In the genomic region with DNA sequence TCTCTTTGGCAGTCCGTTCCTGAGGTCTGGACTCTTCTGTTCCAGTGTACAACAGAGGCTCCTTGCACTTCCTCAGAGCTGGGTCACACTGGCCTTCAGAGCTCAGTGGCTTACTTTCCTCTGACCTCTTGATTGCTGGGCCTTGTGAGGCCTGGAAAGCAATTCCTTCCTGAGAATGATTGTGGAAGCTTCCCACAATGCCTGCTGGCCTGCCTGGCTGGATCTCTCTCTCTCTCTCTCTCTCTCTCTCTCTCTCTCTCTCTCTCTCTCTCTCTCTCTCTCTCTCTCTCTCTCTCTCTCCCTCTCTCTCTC, we compare ENCODE assay signal across 8 mouse cellular contexts. TPM values are rescaled to one million over a fixed set of nuclear protein-coding genes. Genes with fewer than 3 reads are reported as not detected.
DNase-seq lines count a peak whose midpoint lies in the region; ATAC-seq and TF ChIP-seq lines count a peak whose summit lies in the region.

No protein-coding gene starts in this region.

- TF ChIP-seq POLR2A in liver, adult 2 months (IDR thresholded peaks at IDR 0.05; ENCODE audit: extremely low read depth, insufficient read depth, low read length): no peak

- WGBS in liver, adult 2 months: 50% methylated on average over 1 of the region's 1 CpGs
- WGBS in embryonic facial prominence, embryonic 13.5 days: 35% methylated on average over 1 of the region's 1 CpGs
- 10% methylated on average over 1 of the region's 1 CpGs for WGBS in intestine, postnatal 0 days

- H3K79me2 ChIP-seq in liver, adult 2 months (ENCODE audit: control insufficient read depth, insufficient read depth, low read length): no peaks in the 10 kb centered on the region

- H3K4me3 ChIP-seq in liver, adult 2 months (ENCODE audit: insufficient read depth, low read depth, low read length): no peak overlapping the region
- H3K4me3 ChIP-seq in embryonic facial prominence, embryonic 13.5 days: no peak overlapping the region
- H3K4me3 ChIP-seq in intestine, postnatal 0 days (ENCODE audit: low read depth, low read length): no peak overlapping the region

- DNase-seq in liver, adult 2 months (ENCODE audit: extremely low read depth, low read depth, low spot score): no peak
- DNase-seq in liver: no peak
- no peak for DNase-seq in spleen, adult 18-20 months
- no peak for DNase-seq in gastrocnemius, postnatal 4 days (ENCODE audit: low spot score in 2 of 2)

- peak overlapping the region; percentile 65 for H3K27ac ChIP-seq in liver, adult 2 months (replicated peaks; ENCODE audit: insufficient read depth, low read depth, low read length)
- H3K27ac ChIP-seq in embryonic facial prominence, embryonic 13.5 days: peak overlapping the region; percentile 91
- H3K27ac ChIP-seq in intestine, postnatal 0 days (ENCODE audit: low read depth, low read length): peak overlapping the region; percentile 91

- no peaks in the 10 kb centered on the region for H3K27me3 ChIP-seq in liver, adult 2 months (ENCODE audit: control insufficient read depth, insufficient read depth, low read length)
- no peaks in the 10 kb centered on the region for H3K27me3 ChIP-seq in embryonic facial prominence, embryonic 13.5 days
- no peaks in the 10 kb centered on the region for H3K27me3 ChIP-seq in intestine, postnatal 0 days (replicated peaks; ENCODE audit: control insufficient read depth, insufficient read depth, low read length)

- H3K9ac ChIP-seq in liver, adult 2 months (ENCODE audit: low read depth, low read length): no peak overlapping the region
- peak overlapping the region; percentile 12; the same call in 1 of the 2 replicates for H3K9ac ChIP-seq in embryonic facial prominence, embryonic 13.5 days
- H3K9ac ChIP-seq in intestine, postnatal 0 days (ENCODE audit: low read depth, low read length): peak overlapping the region; percentile 37; the same call in 1 of the 2 replicates

- H3K36me3 ChIP-seq in liver, adult 2 months (ENCODE audit: control insufficient read depth, insufficient read depth, low read length): no peaks in the 10 kb centered on the region
- H3K36me3 ChIP-seq in embryonic facial prominence, embryonic 13.5 days: peaks cover 21% of the 10 kb centered on the region
- no peaks in the 10 kb centered on the region for H3K36me3 ChIP-seq in intestine, postnatal 0 days (ENCODE audit: control insufficient read depth, insufficient read depth)

- H3K4me2 ChIP-seq in embryonic facial prominence, embryonic 13.5 days: peak overlapping the region; percentile 57; the same call in 1 of the 2 replicates
- peak overlapping the region; percentile 50 for H3K4me2 ChIP-seq in intestine, postnatal 0 days (replicated peaks; ENCODE audit: low read depth)

- peaks cover 5% of the 10 kb centered on the region; the same call in 1 of the 2 replicates for H3K4me1 ChIP-seq in liver, adult 2 months (ENCODE audit: control insufficient read depth, insufficient read depth, low read length)
- peaks cover 38% of the 10 kb centered on the region for H3K4me1 ChIP-seq in embryonic facial prominence, embryonic 13.5 days
- H3K4me1 ChIP-seq in intestine, postnatal 0 days (replicated peaks; ENCODE audit: control insufficient read depth, insufficient read depth, low read length): peaks cover 12% of the 10 kb centered on the region

- H3K9me3 ChIP-seq in embryonic facial prominence, embryonic 13.5 days: no peaks in the 10 kb centered on the region
- no peaks in the 10 kb centered on the region for H3K9me3 ChIP-seq in intestine, postnatal 0 days (ENCODE audit: control insufficient read depth)

- no peak for ATAC-seq in embryonic facial prominence, embryonic 13.5 days (ENCODE audit: insufficient number of reproducible peaks, insufficient read depth, low FRiP score, low TSS enrichment, low read depth)
- no peak for ATAC-seq in intestine, postnatal 0 days
- 0 out of 2 replicates have a peak, but pooled peaks have one; percentile 9 for ATAC-seq in megakaryocyte progenitor cell, adult 5-6 weeks (replicated peaks; ENCODE audit: poor library complexity)
- no peak for ATAC-seq in frontal cortex, adult (ENCODE audit: low TSS enrichment)

- no peak for TF ChIP-seq CTCF in liver, adult 2 months (IDR thresholded peaks at IDR 0.05; ENCODE audit: low read depth, low read length)
- no peak for TF ChIP-seq CTCF in intestine, postnatal 0 days (IDR thresholded peaks at IDR 0.05; ENCODE audit: low read depth)

RNA-seq across cellular contexts. Expression of gene Hexim2, which starts 9.7 kb away (rescaled TPM):
- 1.3 and 1.8 TPM in 2 replicates for total RNA-seq in liver, adult 2 months (2014; rRNA removed)
- polyA plus RNA-seq in liver, adult 2 months (2012; rRNA removed): 1.6 and 1.9 TPM in 2 replicates
- polyA plus RNA-seq in embryonic facial prominence, embryonic 13.5 days (2015; fragmentation: Nextera tagmentation; extraction: Ambion mirVana): 15.0 and 16.2 TPM in 2 replicates
- polyA plus RNA-seq in intestine, postnatal 0 days (2015; fragmentation: Nextera tagmentation; extraction: Ambion mirVana): 3.5 and 5.3 TPM in 2 replicates
- 1.2 and 1.8 TPM in 2 replicates for total RNA-seq in megakaryocyte progenitor cell, adult 5-6 weeks (2015)
- total RNA-seq in megakaryocyte progenitor cell, adult 5-6 weeks (2017): 3.5 and 3.9 TPM in 2 replicates
- 1 to 10 TPM; 6.3 to 7.0 TPM for total RNA-seq in gastrocnemius, postnatal 4 days (2021)

RNA-seq across cellular contexts. Expression of gene Hexim1, which starts 25.9 kb away (rescaled TPM):
- total RNA-seq in liver, adult 2 months (2014; rRNA removed): 10.2 and 10.5 TPM in 2 replicates
- 12.1 and 13.5 TPM in 2 replicates for polyA plus RNA-seq in liver, adult 2 months (2012; rRNA removed)
- polyA plus RNA-seq in embryonic facial prominence, embryonic 13.5 days (2015; fragmentation: Nextera tagmentation; extraction: Ambion mirVana): 5.2 and 6.9 TPM in 2 replicates
- polyA plus RNA-seq in intestine, postnatal 0 days (2015; fragmentation: Nextera tagmentation; extraction: Ambion mirVana): 4.6 and 6.0 TPM in 2 replicates
- total RNA-seq in megakaryocyte progenitor cell, adult 5-6 weeks (2015): 10.7 and 13.0 TPM in 2 replicates
- 21.2 and 27.9 TPM in 2 replicates for total RNA-seq in megakaryocyte progenitor cell, adult 5-6 weeks (2017)
- total RNA-seq in gastrocnemius, postnatal 4 days (2021): 10 to 100 TPM; 26.9 to 29.6 TPM

RNA-seq across cellular contexts. Expression of gene Fmnl1, which starts 29.0 kb away (rescaled TPM):
- 0.46 and 0.74 TPM in 2 replicates for total RNA-seq in liver, adult 2 months (2014; rRNA removed)
- 0.86 and 2.2 TPM in 2 replicates for polyA plus RNA-seq in liver, adult 2 months (2012; rRNA removed)
- polyA plus RNA-seq in embryonic facial prominence, embryonic 13.5 days (2015; fragmentation: Nextera tagmentation; extraction: Ambion mirVana): 1.7 and 2.4 TPM in 2 replicates
- polyA plus RNA-seq in intestine, postnatal 0 days (2015; fragmentation: Nextera tagmentation; extraction: Ambion mirVana): 0.80 and 1.0 TPM in 2 replicates
- 74.3 and 76.3 TPM in 2 replicates for total RNA-seq in megakaryocyte progenitor cell, adult 5-6 weeks (2015)
- 17.3 and 36.5 TPM in 2 replicates for total RNA-seq in megakaryocyte progenitor cell, adult 5-6 weeks (2017)
- total RNA-seq in gastrocnemius, postnatal 4 days (2021): 1 to 10 TPM; 8.1 to 8.2 TPM

RNA-seq across cellular contexts. Expression of gene Acbd4, which starts 40.4 kb away (rescaled TPM):
- total RNA-seq in liver, adult 2 months (2014; rRNA removed): 56.3 and 64.4 TPM in 2 replicates
- polyA plus RNA-seq in liver, adult 2 months (2012; rRNA removed): 66.6 and 83.9 TPM in 2 replicates
- 16.6 and 17.4 TPM in 2 replicates for polyA plus RNA-seq in embryonic facial prominence, embryonic 13.5 days (2015; fragmentation: Nextera tagmentation; extraction: Ambion mirVana)
- 74.7 and 75.9 TPM in 2 replicates for polyA plus RNA-seq in intestine, postnatal 0 days (2015; fragmentation: Nextera tagmentation; extraction: Ambion mirVana)
- total RNA-seq in megakaryocyte progenitor cell, adult 5-6 weeks (2015): 1.5 and 2.0 TPM in 2 replicates
- total RNA-seq in megakaryocyte progenitor cell, adult 5-6 weeks (2017): 5.0 and 7.2 TPM in 2 replicates
- 10 to 100 TPM; 45.0 to 53.0 TPM for total RNA-seq in gastrocnemius, postnatal 4 days (2021)

RNA-seq across cellular contexts. Expression of gene Plcd3, which starts 40.4 kb away (rescaled TPM):
- total RNA-seq in liver, adult 2 months (2014; rRNA removed): 0.54 and 1.0 TPM in 2 replicates
- polyA plus RNA-seq in liver, adult 2 months (2012; rRNA removed): 0.31 and 2.0 TPM in 2 replicates
- polyA plus RNA-seq in embryonic facial prominence, embryonic 13.5 days (2015; fragmentation: Nextera tagmentation; extraction: Ambion mirVana): 5.3 and 7.2 TPM in 2 replicates
- 1.0 and 1.5 TPM in 2 replicates for polyA plus RNA-seq in intestine, postnatal 0 days (2015; fragmentation: Nextera tagmentation; extraction: Ambion mirVana)
- 0.17 TPM in 1 of 2 replicates, not detected in the other for total RNA-seq in megakaryocyte progenitor cell, adult 5-6 weeks (2015)
- total RNA-seq in megakaryocyte progenitor cell, adult 5-6 weeks (2017): not detected in 2 replicates
- 10 to 100 TPM in 1 of 2 experiments, 1 to 10 TPM in 1; 9.3 to 12.4 TPM for total RNA-seq in gastrocnemius, postnatal 4 days (2021)
